Mouse (Mus musculus): ENCODE measurements around the gene Lamb3. TPM values are rescaled to one million over a fixed set of nuclear protein-coding genes. Genes with fewer than 3 reads are reported as not detected.

Lamb3 gene
- polyA plus RNA-seq, 1 experiment: not detected

GRCm38 (mm10) chr1:193194416-193195140 lies 12.9 kb upstream of the Lamb3 start:
- no peak for TF ChIP-seq GATA1 (IDR thresholded peaks at IDR 0.05; ENCODE audit: low read length)

DNA sequence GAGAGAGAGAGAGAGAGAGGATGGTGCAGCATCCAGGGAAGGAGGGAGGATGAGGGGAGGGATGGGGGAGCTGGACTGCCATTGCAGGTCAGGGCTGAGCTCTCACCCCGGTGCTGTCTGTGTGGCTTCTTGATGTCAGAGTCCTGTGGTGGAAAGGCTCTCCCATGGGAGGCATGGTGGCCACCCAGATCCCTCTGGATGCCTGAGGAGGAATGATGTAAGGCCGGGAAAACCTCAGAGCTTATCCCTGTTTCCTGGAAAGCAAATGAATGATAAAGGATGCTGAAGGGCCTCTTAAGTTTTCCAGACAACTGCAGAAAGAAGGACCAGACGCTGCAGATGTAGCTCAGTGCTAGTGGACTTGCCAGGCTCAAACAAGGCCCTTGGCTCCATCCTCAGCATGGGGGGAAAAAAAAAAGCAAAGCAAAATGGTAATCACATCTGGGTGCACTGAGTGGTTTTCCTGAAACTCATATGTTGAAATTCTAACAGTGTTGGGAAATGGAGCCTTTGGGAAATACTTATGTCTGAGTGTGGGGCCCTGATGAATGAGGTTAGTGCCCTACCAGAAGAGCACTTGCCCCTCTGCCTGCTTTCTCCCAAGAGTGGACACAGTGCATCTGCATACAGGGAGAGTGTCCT lies 12.2 kb upstream of the Lamb3 start:
- no peak for TF ChIP-seq GATA1 (IDR thresholded peaks at IDR 0.05; ENCODE audit: low read length)

- no peak for TF ChIP-seq GATA1 (IDR thresholded peaks at IDR 0.05; ENCODE audit: low read length)
Observed at GRCm38 (mm10) chr1:193197494-193198205, 9.8 kb upstream of the Lamb3 start.

GRCm38 (mm10) chr1:193198312-193198711 lies 9.2 kb upstream of the Lamb3 start:
- TF ChIP-seq GATA1 (IDR thresholded peaks at IDR 0.05; ENCODE audit: low read length): no peak

GRCm38 (mm10) chr1:193200640-193201382 lies 6.7 kb upstream of the Lamb3 start:
- no peak for TF ChIP-seq GATA1 (IDR thresholded peaks at IDR 0.05; ENCODE audit: low read length)

GRCm38 (mm10) chr1:193201383-193201778 lies 6.1 kb upstream of the Lamb3 start, which contains the start of gene Traf3ip3:
Traf3ip3 (minus strand) TSS chr1:193201703.
- TF ChIP-seq GATA1 (IDR thresholded peaks at IDR 0.05; ENCODE audit: low read length): no peak

GRCm38 (mm10) chr1:193203821-193204220 lies 3.7 kb upstream of the Lamb3 start:
- TF ChIP-seq GATA1 (IDR thresholded peaks at IDR 0.05; ENCODE audit: low read length): no peak

- no peak for TF ChIP-seq GATA1 (IDR thresholded peaks at IDR 0.05; ENCODE audit: low read length)
Observed at GRCm38 (mm10) chr1:193205431-193205830, 2.1 kb upstream of the Lamb3 start.

GRCm38 (mm10) chr1:193208178-193208577 lies 679 bp downstream of the Lamb3 start:
- TF ChIP-seq GATA1 (IDR thresholded peaks at IDR 0.05; ENCODE audit: low read length): no peak

DNA sequence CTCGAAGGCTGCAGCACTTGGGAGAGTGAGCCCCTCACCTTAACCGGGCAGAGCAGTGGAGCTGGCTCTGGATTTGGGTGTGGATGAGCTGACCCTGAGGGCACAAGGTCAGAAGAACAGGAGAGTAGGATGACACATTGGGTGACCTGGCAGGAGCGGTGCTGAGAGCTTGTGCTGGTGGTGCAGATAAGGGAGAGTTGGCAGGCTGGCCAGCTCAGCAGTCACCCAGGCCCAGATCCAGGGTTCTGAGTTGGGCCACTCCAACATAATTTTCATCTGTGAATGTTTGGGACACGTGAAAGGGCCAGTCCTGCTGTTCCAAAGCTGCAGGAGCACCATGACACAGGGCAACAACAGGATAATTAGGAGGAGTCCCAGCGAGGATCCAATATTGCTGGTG lies 3.9 kb downstream of the Lamb3 start:
- no peak for TF ChIP-seq GATA1 (IDR thresholded peaks at IDR 0.05; ENCODE audit: low read length)

GRCm38 (mm10) chr1:193214053-193214452 lies 6.6 kb downstream of the Lamb3 start:
- no peak for TF ChIP-seq GATA1 (IDR thresholded peaks at IDR 0.05; ENCODE audit: low read length)

GRCm38 (mm10) chr1:193216000-193216399 lies 8.5 kb downstream of the Lamb3 start:
- no peak for TF ChIP-seq GATA1 (IDR thresholded peaks at IDR 0.05; ENCODE audit: low read length)

- TF ChIP-seq GATA1 (IDR thresholded peaks at IDR 0.05; ENCODE audit: low read length): no peak
Observed at GRCm38 (mm10) chr1:193220408-193220807, 12.9 kb downstream of the Lamb3 start.

DNA sequence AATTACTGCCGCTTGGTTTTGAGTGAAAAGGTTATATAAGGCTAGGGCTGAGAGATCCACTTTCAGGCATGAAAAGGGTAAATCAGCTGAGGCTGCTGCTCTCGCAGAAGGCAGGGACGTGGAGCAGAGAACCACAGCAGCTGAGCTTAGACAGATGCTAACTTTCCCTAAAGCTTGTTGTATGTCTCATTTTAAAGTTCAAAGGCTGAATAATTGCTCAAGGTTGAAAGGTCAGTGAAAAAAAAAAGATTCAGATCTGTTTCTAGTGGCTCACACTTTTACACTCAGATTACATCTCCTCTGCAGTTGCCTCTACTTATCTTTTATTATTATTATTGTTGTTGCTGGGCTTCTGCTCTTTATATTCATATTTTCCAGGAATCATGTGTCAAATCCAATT lies 18.0 kb downstream of the Lamb3 start:
- TF ChIP-seq GATA1 (IDR thresholded peaks at IDR 0.05; ENCODE audit: low read length): no peak

GRCm38 (mm10) chr1:193226114-193226513 lies 18.6 kb downstream of the Lamb3 start:
- TF ChIP-seq GATA1 (IDR thresholded peaks at IDR 0.05; ENCODE audit: low read length): no peak

Data from G1E-ER4 (cell line).